Mouse (Mus musculus) kidney, postnatal 10 days (tissue): ENCODE measurements around the gene Sox12.
"Not testable (repeated sequence)": the region's sequence is repeated elsewhere in the genome, so short reads cannot be mapped to it uniquely, and the experiment has no call there.

Source experiments
- DNase-seq: peaks from one replicate; pipeline ENCODE4 v3.0.0; 2021; ENCODE audit warnings: mixed read lengths

Sox12 gene

DNA sequence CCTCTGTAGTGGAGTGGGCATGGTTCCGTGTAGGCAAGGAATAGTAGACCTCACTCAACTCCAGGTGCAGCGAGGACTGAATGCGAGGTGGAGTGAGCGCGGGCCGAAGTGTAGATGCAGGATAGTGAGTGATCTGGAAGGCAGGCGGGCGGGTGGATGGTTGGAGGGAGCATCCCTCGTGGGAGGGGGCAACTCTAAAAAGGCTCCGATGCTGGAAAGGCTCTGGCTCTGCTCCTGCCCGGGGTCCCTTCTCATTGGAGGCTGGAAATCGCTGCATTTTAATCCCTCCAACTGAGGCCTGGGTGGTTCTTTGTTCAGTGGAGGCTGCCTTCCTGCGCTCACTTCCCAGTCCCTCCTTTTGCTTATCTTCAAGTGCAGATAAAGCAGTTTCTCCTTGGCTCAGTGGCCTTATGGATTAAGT, 1.3 kb upstream of the Sox12 start:
- DNase-seq: no peak

DNA sequence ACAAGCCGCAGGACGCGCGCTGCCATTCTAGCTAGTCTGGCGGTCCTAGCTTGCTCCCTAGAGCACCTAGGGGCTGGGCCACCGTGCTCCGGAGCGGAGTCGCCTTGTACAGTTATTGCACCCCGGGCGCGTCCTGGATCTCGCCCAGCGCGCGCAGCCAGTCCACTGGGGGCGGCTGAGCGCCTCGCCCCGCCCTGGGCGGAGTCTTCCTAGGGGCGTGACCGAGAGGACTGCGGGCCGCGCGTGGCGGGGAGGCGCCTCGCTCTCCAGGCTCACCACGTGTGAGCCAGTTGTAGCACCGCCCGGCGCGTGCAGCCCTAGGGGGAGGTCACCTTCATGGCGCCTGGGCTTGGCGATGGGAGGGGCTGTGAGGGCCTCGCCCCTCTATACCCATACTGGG, 828 bp upstream of the Sox12 start:
- DNase-seq: peak; percentile 97

DNA sequence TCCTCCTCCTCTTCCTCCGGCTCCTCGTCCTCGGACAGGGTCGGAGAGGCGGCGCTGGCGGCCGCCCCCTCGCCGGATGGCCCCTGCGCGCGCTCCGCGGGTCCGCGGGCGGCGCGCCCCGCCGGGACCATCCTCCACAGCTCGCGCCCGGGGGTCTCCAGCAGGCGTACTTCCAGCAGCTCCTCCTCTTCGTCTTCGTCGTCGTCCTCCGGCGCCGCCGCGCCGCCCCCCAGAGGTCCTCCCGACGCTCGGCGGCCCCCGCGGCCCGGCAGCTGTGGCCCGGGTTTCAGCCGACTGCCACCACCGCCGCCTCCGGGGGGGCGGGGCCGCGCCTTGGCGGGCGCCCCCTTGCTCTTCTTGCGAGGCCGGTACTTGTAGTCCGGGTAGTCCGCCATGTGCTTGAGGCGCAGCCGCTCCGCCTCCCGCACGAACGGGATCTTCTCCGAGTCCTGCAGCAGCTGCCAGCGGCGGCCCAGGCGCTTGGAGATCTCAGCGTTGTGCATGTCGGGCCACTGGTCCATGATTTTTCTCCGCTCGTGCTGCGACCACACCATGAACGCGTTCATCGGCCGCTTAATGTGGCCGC, 766 bp downstream of the Sox12 start:
- peak; percentile 92 for DNase-seq

DNA sequence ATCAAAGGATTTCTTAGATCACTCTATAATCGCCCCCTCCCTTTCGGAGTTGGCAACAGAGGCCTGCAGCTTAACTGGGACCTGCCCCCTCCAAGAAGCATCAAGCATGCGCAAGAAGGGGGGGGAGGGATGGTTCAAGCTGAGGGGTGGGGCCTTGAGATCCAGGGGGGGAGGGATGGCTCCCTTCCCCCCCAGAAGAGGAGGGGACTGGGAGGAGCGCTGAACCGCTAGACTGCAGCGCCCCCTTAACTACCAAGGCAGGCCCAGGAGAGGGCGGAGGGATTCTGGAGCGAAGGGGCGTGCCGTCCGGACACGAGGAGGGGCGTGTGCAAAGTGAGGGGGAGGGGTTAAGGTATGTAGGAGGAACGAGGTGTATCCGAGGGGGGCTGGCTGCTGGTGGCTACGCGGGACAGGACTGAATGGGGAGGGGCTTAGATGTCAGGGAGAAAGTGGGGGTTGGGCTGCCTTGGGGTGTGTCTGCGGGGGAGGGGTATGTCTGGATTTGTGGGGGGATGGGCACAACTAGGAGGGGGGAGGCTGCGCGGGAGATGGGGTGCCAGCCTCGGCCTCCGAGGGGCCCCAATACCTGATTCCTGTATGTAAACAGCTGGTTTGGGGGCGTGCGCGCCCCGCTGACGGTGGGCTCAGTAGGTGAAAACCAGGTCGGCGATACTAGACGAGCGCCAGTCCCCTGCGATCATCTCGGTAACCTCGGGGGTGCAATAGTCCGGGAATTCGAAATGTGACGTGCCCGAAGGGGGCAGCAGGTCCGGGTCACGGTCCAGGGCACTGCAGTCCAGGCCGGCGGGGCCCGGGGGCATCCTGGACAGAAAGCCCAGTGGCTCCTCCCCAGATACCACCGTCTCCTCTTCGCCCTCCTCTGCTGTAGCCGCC, 1.5 kb downstream of the Sox12 start:
- peak; percentile 95 for DNase-seq

DNA sequence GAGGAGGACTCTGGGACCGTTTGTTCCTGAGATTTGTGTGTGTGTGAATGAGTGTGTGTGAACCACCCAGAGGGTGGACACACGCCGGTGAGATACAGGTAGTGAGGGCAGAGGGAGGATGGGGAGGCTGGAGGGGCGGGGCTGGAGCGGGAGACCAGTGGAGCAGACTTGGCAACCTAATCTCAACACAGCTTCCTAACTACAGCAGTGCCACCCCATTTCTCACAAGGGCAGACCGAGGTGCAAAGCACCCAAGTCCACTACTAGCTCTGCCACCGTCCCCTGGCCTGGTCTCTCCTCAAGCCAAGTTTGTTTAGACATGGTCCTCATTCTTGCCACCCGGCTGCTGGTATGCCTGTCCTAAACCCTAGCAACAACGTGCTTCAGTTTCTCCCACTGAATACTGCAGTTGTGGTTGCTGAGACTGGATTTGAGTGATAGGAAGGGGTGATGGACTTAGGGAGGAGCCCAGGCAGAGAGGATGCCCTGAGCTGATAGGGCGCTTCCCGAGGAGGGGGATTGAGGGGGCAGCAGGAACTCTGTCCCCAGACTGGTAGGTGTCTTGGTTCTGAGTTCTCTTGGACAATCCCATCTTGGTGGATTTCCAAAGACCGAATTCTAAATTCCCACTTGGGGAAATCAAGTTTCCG, 2.5 kb downstream of the Sox12 start:
- peak; percentile 47 for DNase-seq

DNA sequence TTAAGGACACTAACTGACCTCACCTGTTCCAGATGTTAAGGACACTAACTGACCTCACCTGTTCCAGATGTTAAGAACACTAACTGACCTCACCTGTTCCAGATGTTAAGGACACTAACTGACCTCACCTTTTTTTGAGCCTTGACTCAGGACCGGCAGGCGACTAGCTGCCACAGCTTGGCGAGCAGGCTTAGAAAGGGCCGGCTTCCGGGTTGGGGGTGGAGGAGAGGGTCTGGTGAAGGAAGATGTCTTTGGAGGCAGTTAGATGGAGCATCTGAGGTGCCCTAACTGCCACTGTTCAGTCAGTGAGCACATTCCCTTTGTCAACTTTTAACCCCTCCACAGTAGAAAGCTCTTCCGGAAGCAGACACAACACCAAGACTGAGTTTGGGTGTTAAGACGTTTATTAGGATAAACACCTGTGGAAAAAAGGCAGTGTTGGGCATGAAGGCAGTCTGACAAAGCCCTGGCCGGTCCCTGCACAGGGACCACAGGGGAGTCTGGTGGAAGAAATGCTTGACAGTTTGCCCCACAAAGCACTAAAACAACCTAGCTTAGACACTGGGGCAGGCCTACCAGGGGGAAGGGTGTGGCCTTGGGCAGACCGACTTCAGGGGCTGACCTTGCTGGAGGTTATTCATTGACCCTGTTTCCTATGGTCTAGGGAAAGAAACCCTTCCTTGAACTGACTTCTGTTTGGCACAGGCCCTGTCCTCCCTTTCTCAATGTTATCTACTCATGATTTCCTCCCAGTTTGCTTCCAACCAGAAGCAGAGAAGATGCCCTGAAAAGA, 4.4 kb downstream of the Sox12 start:
- DNase-seq: peak; percentile 27

DNA sequence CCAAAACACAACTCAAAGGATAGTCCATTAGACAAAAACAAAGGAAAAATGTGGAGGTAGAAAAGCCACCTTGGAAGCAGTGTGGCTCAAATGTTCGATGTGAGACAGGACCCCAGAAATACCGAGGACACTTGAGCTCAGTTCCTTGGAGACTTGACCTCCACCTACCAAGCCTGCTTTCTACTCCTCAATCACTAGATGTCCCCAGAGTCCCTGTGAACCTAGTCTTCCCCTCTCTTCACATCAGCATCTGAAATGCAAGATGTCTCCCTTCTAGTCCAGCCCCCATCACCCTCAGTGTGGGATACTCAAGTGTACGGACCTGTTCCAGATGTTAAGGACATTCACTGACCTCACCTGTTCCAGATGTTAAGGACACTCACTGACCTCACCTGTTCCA, 5.1 kb downstream of the Sox12 start:
- peak; percentile 59 for DNase-seq

DNA sequence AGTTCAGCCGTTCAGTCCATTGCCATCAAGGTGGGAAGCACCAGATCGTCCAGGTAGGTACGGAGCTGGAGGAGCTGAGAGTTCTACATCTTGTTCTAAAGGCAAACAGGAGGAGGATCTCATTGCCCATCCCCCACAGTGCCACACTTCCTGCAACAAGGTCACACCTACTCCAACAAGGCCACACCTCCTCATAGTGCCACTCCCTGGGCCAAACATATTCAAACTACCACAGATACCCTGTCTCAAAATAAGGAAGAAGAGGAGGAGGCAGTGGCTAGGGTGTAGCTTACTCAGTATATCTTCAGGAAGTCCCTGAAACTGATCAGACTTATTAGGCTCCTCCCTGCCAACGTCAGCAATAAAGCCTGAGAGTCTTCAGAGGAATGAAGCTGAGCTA, 13.7 kb downstream of the Sox12 start:
- DNase-seq: no peak

DNA sequence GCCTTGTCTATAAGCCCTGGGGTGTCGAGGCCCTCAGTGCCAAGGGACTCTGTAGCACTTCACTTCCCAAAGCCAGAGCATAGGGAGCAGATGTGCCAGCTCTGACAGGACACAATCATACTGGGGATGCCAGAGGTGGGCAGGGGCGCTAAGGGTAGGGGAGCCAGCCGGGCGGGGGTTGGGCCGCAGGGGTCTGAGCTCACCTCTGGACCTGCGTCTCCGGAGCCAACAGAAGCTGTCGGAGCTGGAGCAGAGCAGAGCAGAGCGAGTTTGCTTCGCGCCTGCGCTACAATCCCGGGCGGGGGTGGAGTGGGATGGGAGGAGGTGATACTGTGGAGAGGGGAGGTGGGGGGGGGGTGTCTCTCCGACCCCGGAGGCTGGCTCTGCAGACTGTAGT, 21.5 kb downstream of the Sox12 start, which contains the start of gene Nrsn2:
Gene Nrsn2 (minus strand): TSS at position 294 of the 397 bp plus-strand sequence.
- DNase-seq: no peak

DNA sequence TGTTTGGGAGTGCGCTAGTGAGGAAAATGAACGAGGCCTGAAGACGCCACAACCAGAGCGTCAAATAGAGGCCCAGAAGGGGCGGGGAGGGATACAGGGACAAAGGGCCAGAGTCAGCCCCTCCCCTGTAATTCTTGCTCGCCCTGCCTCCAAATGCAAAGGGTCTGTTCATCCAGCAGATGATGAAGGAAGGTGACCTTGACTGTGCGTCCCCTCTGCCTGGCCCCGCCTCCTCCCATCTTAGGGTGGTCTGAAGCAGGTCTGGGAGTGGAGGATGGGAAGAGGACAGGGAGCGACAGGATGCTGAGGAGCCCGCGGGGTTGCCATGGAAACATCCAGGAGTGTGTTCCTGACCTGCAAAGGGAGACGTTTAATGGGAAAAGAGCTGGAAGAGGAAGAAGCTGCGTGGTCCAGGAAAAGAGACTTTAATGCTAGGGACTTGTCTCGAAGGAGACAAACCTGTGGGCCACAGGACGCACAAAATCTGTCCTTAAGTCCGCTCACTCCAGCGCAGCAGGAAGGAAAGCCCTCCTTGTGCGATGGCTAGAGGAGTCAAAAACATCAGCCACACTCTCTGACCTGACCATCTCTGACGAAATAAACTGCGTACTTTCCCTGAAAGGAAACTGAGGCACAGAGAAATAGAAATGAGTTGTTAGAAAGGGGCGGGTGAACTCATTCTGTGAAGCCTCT, 22.1 kb downstream of the Sox12 start:
- no peak for DNase-seq

DNA sequence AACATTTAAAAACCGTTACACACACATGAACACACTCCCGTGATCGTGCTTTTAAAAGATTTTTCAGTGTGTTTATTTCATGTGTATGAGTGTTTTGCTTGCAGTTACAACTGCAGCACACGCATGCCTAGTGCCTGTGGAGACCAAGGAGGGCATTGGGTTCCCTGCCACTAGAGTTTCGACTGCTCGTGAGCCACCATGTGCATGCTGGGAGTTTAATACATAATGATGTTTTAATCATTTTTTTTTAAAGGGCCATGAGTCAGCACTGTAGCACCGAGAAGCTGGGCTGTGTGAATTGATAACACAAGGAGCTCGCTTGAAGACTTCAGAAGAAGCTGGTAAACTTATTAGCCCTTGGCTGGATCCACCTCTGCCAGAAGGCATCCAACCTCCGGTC, 24.3 kb downstream of the Sox12 start:
- no peak for DNase-seq

DNA sequence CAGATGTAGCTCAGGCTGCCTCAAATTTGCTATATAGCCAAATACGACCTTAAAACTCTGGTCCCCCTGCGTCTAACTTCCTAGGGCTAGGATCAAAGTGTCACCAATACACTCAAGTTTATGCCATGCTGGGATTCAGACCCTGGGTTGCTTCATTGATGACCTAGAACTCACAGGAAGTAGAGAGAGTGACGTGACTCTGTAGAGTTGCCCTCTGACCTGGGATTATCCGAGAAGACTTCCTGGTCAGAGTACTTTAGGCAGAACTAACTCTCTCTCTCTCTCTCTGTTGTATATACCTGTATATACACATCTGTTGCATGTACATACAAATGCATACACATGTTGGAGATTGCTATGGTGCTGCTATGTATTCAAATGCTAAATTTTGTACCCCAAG, 25.2 kb downstream of the Sox12 start:
- DNase-seq: no peak

DNA sequence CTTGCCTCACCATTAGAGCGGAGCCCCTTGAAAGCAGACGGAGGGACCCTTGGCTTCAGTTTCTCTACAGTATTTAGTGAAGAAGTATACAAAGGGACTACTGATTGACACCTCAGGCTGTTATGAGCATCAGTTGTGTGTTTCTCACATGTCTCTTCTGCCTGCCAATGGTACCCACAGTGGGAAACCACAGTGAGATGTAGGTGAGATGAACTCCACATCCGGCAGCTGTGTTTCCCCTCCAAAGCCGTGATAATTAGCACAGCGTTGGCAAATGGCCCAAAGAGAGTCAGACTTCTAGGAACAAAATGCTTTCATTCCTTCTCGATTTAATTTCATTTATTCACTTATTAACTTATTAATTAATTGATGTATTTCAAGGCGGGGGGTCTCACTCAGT, 25.8 kb downstream of the Sox12 start:
- DNase-seq: no peak

DNA sequence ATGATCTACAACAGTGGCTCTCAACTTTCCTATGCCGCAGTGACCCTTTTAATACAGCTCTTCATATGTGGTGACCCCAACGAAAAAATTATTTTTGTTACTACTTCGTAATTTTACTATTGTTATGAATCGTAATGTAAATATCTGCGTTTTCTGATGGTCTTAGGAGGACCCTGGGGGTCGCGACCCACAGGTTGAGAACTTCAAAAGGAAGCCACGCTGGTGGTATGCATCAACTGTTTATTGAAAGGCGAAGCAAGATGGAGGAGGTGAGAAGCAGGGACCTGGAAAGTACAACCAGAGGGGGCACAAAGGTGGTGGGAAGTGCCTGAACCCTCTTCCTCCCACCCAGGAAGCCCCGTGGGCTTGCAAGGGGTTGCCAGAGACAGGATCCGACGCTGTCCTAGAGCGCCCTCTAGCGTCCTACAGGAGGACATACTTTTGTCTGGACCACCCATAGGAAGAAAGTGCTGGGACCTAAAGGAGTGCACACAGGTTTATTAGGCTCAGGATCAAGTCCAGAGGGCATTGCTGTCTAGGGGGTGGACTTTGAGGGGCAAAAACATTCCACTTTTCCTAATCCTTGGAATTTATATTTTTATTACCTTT, 29.2 kb downstream of the Sox12 start:
- peak; percentile 73 for DNase-seq

DNA sequence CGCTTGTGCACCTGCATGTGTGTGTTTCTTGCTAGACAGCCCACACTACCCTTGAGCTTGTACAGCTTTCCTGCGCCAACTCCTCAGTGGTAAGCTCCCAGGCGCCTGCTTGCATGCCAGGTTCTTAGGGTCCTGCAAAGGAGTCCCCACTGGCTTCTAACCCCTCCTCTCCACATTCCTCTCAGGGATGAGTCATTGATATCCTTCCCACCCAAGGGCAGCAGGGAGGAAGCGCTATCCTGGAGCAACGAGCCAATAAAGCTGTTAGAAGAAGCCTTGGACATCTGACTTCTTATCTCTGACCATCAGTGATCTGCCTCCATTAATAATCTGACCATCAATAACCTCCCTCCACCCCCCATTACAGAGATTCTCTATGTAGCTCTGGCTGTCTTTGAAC, 29.9 kb downstream of the Sox12 start:
- DNase-seq: no peak

DNA sequence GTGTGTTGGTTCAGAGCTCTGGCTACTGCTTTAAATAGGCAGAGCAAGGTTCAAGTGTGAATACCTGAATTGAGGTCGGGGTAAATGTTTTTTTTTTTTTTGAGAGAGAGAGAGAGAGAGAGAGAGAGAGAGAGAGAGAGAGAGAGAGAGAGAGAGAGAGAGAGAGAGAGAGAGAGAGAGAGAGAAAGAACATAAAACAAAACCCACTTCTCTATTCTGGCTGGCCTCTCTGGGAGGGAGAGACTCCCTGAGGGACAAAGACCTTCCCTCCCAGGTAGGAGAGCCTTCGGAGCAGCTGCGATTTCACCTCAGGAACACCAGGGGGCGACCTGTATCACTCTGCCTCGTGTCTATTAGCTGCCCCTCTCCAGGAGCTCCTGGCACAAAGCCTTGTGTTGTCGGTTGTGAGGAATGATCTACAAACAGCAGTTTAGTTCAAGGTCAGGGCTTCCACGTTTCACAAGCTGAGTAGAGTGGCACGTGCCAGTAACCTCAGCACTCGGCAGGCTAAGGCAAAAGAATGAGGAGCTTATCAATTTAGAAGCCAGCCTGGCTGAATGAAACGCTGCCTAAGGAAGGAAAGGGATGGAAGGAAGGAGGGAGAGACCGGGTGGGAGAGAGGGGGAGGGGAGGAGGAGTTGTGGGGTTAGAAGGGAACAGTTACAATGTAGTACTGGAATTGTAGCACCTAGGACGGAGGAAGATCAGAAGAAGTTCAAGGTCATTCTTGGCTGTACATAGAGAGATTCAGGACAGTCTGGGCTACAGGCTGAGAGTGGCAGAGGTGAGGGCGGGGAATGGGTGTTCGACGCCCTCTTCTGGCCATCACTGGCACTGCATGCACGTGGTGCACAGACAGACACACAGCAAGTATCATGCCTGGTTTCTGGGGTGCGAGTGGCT, 34.4 kb downstream of the Sox12 start:
- DNase-seq: peak; percentile 88

DNA sequence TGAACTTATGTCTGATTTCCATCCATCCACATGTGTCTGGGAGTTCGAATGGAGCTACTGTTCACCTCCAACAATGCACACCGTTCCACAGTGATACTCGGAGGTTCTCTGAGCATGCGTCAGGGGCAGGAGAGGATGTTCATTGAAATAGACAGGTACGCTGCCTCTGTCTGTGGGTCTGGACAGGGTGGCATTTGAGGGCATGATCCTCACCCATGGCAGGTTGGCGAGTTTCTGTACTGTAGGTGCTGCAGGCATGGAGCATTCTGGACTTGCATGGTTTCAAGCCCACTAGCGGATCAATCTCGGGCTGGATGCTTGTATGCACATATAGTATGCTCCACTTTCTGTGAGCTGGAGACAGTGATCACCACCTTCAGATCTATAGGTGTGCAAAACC, 36.7 kb downstream of the Sox12 start:
- DNase-seq: no peak

DNA sequence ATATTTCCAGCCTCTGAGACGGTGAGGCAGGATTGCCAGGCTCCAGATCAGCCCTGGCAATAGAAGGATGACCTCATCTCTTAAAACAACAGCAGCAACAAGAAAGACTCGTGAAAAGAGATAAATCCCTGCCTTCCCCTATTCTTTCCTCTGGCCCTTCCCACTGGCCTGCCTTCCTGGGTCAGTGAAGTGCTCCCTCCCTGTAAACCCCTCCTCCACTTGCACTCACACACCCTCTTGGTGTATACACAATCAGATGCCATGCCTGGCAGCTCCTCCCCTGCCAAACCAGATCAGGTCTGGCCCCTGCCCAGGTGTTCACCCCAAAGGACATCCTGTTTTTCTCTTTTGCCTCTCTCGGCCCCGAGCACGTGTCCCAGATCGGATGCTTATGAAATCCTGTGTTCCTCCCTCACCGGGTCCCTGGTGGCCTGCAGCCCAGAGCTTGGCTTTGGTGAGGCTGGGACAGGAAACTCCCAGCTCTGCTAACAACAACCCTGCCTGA, 37.5 kb downstream of the Sox12 start:
- peak; percentile 78 for DNase-seq

DNA sequence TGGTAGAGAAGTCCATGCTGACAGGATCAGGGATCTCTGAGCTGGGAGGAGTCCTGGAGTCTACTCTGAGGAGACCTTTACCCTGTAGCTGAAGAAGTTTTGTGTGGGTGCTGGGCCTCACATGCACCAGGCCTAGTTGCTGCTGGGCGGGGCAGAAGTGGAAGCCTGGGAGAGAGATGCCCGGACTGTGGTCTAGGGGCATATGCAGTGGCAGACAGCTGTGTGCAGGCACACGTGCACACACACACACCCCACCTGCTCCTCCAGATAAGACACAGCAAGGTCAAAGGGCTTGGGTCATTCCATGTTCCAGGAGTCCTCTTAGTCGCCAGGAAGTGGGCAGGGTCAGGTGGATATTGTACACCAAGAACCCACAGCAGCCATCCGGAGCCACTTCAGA, 38.2 kb downstream of the Sox12 start:
- DNase-seq: peak; percentile 46

DNA sequence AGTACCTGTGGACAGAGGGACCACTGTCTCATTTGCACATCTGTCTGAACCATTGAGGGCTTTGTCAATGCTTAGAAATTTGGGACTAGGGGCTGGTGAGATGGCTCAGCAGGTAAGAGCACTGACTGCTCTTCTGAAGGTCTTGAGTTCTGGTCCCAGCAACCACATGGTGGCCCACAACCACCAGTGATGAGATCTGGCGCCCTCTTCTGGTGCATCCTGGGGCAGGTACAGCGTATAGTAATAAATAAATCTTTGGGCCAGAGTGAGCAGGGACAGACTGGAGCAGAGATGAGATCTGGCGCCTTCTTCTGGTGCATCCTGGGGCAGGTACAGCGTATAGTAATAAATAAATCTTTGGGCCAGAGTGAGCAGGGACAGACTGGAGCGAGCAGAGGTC, 38.9 kb downstream of the Sox12 start:
- not testable (repeated sequence) for DNase-seq

DNA sequence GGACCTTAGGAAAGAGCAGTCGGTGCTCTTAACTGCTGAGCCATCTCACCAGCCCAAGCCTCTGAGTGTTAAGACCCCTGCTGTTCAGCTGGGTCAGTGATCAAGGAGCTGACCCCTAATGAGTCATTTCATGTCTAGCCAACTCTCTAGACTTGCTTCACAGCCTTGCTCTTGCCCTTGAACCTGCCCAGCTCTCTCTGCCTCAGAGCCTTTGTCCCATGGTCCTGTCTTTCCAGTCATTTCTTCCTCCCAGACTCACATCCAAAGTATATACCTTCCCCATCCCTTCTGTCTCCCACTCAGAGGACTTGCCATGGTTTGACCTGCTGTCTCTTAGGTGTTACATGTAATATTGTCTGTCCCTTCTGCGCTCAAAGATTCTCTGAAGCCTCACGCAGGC, 40.6 kb downstream of the Sox12 start:
- DNase-seq: no peak
